Mouse (Mus musculus) thymus, adult 2 months (tissue): ENCODE results near the gene Ehhadh.

Source experiments
- CTCF ChIP-seq: fragments of 200-500 bp; IDR thresholded peaks from 2 replicates; pipeline ENCODE4 v1.5.1; 2012; ENCODE audit warnings: mild to moderate bottlenecking, control low read depth, low read length, moderate library complexity, borderline replicate concordance; ENCODE audit not compliant: control insufficient read depth, poor library complexity, insufficient read depth; ENCODE audit errors: extremely low read depth
- POLR2A ChIP-seq: fragments of 200-500 bp; IDR thresholded peaks from 2 replicates; pipeline ENCODE4 v1.6.1; 2012; ENCODE audit warnings: mild to moderate bottlenecking, low read length, control low read depth, moderate library complexity; ENCODE audit not compliant: control insufficient read depth, poor library complexity, insufficient read depth; ENCODE audit errors: extremely low read depth

- TF ChIP-seq POLR2A: no peak
- no peak for TF ChIP-seq CTCF
These were observed 974 bp upstream of the Ehhadh start for GRCm38 (mm10) chr16:21788581-21788980.
